Comparison of ENCODE assay signal across 18 mouse cellular contexts in genomic region chr7:29400451-29400850, GRCm38 (mm10).
"Had no signal": no experiment of that assay in that cellular context is flagged by ENCODE, and none has a peak within 500 bp of the region (broad histone marks: within the 10 kb centered on the region; RNA-seq: fewer than 3 reads in every experiment).

No protein-coding gene starts in this region.

- H3K4me3 ChIP-seq: lung, embryonic 15.5 days; megakaryocyte, embryonic 14.5 days; midbrain, embryonic 13.5 days; midbrain, embryonic 15.5 days; neural tube, embryonic 13.5 days; neural tube, embryonic 15.5 days had no signal

- H3K9me3 ChIP-seq: midbrain, embryonic 15.5 days; neural tube, embryonic 15.5 days had no signal

- H3K27me3 ChIP-seq: lung, embryonic 15.5 days; megakaryocyte, embryonic 14.5 days; midbrain, embryonic 13.5 days; midbrain, embryonic 15.5 days; neural tube, embryonic 13.5 days; neural tube, embryonic 15.5 days had no signal

- H3K4me1 ChIP-seq: lung, embryonic 15.5 days; midbrain, embryonic 13.5 days; midbrain, embryonic 15.5 days had no signal

- DNase-seq: liver, postnatal 0 days; lung, adult 2 months; lung, postnatal 14 days; lung, postnatal 36 days; retina, postnatal 1 day; right cerebral cortex, adult 18-20 months; right cerebral cortex, postnatal 25 days; right cerebral cortex, postnatal 4 days; spleen, adult 18-20 months; thymus, adult 18-20 months; thymus, postnatal 14 days; thymus, postnatal 36 days had no signal
